Mouse (Mus musculus) R1 (cell line): ENCODE results near the gene Dpy19l3.

Experiments
- DNase-seq: peaks from one replicate; pipeline ENCODE4 v3.0.0-alpha.2; 2018; ENCODE audit warnings: low read depth, low spot score

The Dpy19l3 gene

DNA sequence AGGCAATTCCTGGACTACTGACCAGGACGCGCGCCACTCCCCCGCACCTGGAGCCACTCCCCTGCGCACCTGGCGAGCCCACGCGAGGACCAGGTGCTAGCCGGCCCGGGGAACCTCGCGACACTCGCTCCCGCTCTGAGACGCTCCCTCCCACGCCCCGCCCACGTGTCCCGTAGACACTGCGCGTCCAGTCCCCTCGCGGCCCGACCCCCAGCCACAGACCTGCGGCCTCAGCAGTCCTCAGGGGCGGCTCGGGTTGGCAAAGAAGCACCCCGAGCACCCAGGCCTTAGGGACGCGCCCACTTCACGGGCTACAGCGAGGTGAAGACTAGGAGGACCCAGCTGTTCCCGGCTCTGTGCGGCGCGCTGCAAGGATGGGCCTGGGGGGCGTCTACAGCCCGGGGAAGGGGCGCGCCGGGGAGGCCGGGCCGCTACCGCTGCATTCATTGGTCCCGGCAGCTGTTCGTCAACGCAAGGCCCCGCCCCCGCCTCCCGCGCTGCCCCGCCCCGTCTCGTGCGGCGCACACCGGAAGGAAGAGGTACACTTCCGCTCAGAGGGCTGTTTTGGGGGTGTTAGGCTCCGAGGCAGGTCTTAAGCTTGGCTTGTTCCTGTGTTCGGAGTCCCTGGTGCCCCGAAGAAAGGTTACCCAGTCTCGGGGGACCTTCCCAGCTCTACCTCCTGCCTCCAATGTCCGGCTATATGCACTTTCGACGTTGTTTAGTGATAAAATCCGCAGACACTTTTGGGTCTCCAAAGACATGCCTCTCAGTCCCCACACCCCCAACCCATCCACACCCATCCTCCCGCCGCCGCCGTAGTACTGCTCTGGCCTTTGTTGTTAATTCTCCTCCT, at the start of gene Dpy19l3:
Gene Dpy19l3 (minus strand): TSS at position 422 of the 853 bp plus-strand sequence.
- DNase-seq: peak; percentile 91

DNA sequence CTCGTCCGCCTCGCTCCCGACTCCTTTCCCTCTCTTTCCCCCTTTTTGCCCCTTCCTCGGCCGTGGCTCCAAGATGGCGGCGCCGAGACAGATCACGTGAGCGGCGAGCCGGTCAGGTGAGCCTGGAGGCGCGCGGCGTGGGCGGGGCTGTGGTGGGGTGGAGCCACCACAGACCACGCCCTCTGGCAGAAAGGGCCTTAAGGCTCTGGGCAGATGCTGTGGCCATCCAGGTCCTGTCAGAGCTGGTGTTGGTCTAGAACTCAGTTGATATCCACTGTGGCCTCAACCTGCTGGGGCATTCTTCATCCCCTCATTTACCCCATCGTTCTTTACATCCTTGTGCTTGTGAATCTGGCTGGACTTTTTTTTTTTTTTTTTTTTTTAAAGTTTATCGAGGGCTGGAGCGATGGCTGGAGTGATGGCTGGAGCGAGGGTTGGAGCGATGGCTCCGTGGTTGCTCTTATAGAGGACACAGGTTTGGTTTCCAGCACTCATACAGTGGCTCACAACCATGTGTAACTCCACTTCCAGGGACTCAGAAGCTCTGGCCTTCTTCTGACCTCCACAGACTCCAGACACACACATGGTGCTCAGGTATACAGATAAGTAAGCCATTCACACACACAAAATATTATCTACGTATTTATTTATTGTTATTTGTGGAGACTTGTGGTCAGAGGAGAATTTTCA, 48.8 kb upstream of the Dpy19l3 start, which contains the start of gene Zfp507:
Gene Zfp507 (minus strand): TSS at position 98 of the 690 bp plus-strand sequence.
- DNase-seq: peak; percentile 87

DNA sequence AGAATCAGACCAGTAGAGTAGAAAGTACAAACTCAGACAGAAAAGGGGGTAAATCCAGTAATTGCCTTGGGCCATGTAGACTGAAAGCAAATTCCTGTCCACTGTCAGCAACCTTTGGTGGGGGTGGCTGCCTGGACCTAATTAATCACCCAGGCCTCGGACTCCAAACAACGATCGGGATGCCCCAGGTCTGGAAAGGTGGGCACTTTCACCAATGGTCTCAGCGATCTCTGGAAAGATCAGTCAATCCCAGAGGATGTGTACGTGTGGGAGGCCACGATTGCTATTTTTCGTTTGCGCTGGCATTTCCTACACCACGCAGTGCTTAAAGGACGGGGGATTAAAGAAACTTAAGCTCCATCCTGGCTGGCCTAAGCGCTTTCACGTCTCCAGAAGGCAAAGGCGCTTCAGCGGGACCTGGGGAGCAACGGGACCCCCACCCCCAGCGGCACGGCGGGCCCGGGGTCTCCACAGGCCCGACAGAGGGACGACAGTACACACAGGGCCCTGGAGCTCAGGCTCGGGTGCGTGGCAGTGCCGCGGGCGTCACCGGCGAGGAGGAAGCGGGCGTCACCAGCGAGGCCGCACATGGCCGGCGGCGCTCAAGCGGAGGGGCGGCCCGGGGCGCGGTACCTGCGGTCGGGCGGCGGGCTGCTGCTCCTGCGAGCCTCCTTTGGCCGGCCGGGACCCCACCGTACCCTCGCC, 48.1 kb upstream of the Dpy19l3 start:
- DNase-seq: no peak

DNA sequence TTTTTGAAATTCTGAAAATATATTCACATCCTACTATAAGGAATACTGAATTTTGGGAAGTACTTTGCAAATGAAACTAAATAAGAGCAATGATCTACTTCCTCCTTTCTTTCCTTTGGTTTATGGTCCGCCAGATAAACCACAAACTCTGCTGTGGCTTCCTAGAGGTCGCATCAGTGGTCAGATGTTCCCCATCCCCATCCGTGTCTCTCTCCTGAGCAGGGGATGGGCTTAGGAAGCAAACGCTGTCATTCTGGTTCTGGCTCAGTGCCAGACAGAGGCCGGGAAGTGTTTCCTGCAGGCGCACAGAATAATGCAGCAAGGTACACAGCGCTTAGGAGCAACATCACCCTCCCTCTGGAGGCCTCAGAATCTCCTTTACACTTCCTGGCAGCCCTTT, 41.9 kb upstream of the Dpy19l3 start:
- no peak for DNase-seq

DNA sequence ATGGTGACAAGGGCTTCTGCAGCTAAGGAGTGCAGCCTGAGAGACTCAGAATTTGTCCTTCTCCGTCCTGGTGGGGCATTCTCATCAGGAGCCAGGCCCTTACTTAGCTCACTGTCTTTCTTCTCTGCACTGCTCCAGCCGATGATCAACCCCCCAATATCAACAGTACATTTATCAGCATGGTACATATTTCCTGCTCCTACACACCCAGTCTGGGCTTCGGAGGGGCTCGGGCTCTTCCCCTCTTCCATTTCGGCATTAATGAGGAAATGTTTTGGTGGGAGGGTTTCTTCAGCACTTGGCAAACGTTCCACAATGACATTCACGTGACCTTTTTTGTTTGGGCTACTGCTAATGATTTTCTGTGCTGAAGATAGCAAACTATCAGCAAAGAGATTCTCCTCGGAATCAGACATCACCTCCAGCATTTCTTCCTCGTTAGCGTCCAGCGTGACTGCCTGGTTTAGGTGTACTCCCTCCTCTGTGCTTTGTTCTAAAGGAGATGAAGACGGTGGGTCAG, 40.0 kb upstream of the Dpy19l3 start:
- no peak for DNase-seq

DNA sequence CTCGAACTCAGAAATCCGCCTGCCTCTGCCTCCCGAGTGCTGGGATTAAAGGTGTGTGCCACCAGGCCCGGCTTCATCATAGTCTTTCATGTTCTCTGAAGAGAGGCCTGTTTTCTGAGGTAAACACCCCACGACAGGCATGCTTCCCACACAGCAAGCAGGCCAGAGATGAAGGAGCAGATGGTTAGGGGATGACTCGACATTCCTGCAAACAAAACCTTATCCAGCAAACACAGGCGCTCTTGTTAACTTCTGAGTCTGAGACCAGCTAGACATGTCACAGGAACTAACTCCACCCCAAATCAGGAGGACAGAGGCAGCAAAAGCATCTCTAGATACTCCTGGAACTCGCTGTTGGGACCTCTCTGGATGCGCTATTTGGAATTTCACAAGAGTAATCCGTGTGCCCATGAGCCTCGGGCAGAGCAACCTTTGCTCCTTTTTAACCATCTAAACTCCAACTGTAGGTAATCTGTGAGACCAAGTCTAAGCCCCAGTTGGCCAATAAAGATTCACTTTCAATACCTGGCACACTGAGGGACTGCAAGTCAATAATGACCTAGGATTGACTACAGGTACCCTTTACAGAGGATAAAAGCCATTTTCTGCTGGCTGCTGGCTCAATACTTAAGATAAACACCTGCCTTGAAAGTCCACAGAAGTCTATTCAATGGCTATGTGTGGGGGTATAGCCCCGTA, 38.0 kb upstream of the Dpy19l3 start:
- no peak for DNase-seq

DNA sequence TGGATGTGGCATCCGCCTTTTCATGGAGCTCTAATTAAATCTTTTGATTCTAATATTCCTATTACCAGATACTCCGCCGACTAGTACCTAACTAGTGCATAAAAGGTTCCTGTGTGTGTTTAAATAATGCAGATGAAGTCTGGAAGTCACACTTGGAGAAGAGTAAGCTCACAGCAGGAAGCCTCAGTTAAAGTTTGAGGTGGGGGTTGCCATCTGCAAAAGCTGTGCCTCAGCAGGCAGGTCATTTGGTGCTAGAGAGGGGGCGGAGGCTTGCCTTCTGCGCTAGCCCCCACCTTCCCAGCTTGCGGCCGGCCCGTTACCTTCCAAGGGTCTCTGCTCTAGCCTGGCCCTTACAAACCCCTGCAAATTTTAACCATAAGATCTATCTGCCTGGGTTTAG, 36.7 kb upstream of the Dpy19l3 start:
- peak; percentile 59 for DNase-seq

DNA sequence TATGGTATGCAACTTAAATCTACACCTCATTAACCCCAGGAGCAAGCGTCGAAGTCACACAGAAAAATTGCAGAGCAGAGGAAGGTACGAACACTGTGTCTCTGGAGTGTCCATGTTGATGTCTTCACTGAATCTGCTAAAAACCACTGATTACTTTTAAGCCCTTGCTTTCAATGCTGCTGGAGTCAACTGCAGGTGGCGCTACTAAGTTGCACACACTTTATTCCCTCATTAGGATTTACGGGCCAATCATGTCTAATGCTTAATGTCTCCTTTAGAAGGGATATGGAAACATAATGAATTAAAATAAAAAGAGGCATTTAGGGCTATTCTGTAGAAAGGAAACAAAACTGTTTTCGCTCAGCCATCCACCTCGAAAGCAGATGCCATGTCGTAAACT, 35.9 kb upstream of the Dpy19l3 start:
- DNase-seq: peak; percentile 31

DNA sequence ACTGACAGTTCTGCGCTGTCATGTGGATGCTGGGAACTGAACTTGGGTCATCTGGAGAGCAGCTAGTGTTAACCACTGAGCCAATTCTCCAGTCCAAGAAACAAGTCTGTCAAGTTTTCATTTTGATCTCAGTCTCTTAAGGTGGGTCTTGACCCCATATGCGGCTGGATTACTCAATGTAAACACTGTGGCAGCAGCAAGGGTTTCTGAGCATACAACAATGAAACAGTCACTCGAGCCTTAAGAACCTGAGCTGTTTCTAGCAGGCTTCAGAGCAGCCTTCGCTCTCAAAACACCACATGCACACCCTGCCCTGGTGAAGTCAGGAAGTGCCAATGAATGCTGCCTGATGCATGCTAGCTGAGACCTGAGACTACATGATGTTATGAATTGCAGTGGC, 31.3 kb upstream of the Dpy19l3 start:
- DNase-seq: no peak

DNA sequence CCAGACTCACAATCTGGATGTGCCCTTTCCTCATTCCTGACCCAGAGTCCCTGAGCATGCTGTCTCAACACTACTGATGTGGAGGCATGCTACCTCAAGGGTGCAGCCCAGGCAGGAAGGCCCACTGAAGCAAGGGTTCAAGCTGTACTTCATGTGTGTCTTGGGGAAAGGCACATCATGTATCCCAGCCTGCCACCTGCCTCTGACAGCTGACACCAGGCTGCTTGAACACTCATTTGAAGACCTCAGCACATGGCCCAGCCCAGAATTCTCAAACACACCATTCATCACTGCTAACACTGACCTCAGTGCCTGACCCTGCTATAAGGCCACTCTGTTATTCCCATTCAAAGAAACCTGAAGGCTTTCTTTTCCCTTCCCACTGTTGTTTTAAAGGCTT, 28.0 kb upstream of the Dpy19l3 start:
- DNase-seq: no peak

DNA sequence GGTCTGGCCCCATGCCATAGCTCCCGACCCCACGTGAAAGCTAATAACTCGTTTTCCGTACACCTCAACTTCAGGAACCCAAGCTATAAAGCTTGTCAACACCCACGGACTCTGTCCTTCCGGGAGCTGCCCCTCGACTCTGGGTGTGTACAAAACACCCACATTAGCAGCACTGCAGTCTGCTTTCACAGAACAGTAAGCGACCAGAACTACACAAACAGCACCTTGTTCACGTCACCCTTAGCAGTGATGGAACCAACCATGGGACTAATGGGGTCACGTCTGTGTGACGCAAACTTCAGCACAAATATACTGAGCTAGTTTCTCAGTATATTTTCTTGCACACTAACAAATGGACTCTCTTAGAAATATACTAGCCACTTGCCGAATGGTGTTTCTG, 19.9 kb upstream of the Dpy19l3 start:
- DNase-seq: no peak

DNA sequence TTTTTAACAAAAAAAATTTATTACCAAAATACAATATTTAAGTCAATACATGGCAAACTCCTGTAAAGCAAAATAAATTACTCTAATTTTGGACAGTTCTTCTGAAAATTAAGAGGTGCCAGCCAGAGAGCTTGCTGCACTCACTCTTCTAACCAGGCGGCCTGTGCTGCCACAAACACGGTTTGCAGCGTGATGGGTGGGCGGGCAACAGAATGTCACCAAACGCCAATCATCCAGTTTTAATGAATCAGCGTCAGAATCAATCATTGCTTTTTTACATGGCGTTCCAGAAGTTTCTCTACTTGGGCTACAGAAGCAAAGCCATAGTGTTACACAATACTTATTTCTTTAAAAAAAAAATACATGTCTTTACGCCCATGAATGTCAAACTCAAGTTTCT, 18.1 kb upstream of the Dpy19l3 start:
- DNase-seq: no peak

DNA sequence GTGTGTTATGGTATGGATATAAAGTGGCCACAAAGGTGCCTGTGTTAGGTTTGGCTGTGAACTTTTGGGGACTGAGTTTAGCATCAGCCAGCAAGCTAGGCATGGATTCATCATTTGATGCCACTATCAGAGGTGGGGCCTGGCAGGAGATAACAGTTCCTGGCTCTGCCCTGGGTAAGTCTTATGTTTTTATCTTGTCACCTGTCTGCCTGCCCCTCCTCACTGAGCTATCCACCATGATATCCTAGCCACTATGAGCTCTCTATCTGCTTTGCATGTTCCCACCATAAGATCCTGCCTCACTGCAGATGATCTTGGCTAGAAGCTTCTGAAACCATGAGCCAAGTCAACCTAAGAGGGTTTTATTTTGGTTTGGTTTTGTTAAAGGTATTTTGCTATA, 16.9 kb upstream of the Dpy19l3 start:
- no peak for DNase-seq

DNA sequence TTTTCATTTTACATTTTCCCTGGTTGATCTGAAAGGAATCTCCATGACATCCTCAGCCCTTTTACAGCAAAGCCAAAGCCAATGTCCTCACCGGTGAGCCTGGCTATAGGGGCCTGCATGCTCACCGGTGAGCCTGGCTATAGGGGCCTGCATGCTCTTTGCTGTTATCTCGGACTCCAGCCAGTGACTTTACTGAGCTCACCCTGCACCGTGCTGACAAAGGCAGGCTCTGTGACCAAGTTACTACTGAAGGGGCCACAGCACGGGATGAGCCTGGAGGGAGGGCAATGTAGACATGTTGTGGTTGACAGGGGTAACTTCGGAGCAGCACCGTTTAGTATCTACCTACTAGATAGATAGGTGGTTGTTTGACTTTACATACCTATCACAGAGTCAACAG, 15.9 kb upstream of the Dpy19l3 start:
- no peak for DNase-seq

DNA sequence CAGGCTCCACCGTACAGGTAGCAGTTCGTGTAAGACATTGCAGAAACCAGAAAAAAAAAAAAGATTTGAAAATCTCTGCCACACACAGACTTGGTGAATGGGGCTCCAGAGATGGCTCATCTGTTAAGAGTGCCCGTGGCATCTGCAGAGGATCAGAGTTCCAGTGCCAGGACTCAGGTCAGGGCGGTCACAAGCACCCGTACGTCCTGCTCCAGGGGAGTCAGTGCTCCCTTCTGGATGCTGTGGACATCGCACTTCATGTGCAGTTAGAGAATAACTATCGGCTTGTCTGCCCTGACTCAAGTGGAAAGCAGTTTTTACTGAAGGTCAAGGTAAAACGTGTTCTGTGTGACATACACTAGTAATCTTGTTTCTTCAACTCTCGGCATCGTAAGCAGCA, 10.2 kb upstream of the Dpy19l3 start:
- DNase-seq: no peak

DNA sequence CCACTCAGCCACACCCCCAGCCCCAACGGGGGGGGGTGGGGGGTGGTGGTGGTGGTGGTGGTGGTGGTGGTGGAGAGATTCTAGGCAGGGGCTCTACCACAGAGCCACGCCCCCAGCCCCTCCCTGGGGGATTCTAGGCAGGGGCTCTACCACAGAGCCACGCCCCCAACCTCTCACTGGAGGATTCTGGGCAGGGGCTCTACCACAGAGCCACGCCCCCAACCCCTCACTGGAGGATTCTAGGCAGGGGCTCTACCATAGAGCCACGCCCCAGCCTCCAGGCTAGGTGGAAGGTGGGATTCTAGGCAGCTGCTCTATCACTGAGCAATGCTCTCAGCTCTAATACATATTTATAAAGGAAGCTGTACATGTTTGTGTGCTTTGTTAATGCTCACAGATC, 7.5 kb upstream of the Dpy19l3 start:
- DNase-seq: peak; percentile 80

DNA sequence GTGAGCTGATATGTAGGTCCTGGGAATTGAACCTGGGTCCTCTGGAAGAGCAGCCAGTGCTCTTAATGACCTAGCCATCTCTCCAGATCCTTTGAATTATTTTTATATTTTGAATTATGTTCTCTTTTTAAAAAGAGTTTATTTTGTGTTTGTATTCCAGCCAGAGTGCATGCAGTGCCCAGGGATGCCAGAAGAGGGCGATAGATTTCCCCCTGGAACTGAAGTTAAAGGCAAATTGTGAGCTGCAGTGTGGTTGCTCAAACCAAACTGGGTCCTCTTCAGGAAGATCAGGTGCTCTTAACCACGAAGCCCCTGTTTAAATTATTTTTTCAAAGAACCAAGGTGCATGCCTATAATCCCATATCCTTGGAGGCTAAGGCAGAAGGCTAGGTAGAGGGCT, 5.3 kb upstream of the Dpy19l3 start:
- peak; percentile 57 for DNase-seq

DNA sequence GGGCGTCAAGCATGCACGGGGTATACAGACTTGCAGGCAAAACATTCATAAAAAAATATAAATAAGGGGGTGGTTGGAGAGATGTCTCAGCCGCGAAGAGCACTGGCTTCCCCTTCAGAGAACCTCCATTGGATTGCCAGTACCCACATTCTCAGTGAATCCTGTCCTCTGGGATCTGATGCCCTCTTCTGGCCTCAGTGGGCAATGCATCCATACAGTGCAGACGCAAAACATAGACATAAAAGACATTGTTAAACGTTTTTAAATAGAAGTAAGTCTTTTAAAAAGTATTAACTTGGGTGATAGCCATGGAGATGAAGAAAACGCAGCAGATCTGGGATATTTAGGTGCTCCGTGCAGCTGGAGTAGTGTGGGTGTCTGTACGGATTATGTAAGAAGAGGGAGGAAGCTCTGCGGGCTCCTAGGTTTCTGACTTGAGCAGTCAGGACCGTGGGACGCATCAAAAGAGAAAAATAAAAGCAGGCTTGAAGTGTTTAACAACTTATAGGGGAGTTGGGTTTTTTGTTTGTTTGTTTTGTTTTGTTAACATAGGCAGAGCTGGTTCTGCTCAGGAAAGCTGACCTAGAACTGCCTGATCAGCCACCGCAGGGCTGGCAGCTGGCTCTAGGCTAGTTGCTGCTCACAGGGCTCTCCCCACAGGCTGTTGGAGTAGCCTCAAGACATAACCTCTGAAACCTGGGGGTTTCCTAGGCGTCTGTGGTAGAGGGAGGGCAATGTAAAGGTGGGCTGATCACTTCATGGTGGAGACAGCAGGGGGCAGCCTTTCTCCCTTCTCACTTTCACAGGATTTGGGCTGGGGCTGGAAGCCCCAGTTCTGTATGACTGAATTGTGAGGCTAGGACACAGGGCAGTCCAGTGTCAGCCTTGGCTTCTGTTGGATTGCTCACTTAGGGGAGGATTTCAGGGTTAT, 2.5 kb upstream of the Dpy19l3 start:
- DNase-seq: peak; percentile 76

DNA sequence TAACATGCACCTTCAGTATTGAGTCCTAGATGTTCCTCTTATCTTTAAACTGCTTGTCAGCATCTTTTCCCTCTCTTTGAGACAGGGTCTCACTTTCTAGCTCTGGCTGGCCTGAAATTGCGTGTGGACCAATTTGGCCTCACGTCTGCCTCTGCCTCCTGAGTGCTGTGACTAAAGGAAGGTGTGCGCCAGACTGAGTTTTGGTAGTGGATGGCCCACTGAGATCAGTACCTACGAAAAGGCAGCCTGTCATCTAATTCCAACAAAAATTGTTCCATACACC, 573 bp upstream of the Dpy19l3 start:
- no peak for DNase-seq

DNA sequence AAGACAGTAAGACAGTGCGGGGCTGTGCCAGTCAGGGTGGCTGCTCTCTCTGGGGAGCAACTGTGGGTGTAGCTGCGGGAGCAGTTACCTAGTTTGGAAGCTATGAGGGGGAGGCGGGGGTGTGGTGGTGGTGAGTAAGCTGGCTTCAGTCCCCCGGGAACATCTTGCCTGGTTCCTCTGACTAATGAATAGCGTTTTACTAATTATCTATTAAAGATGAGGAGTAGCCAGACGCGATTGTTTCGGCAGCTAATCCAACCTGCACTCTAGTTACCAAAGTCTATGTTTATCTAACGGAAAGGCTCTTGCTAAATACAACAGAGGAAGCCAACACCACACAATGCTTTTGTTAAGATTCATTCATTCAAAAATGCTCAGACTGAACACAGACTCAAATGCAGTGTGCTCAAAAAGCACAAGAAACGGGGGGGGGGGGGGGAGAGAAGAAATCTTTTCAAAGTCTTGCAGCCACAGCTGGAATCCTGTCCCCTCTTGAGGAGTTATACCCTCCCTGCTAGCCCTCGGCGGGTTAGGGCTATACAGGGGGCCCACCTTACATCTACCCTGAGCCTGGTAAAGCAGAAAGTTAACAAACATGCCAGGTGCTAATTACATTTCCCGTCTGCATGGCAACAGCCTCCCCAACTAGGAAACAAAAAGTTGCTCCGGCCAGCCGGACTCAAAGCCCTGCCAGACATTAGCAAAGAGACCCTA, 778 bp downstream of the Dpy19l3 start:
- DNase-seq: no peak
